Mouse (Mus musculus): Measurements from ENCODE around the gene Pth1r.
"Not testable (repeated sequence)": the region's sequence is repeated elsewhere in the genome, so short reads cannot be mapped to it uniquely, and the experiment has no call there.

Gene Pth1r

GRCm38 (mm10) chr9:110713389-110713788 is 33.6 kb downstream of the Pth1r start:
- DNase-seq (ENCODE audit: low spot score): no peak

- DNase-seq (ENCODE audit: low spot score): no peak
Observed at GRCm38 (mm10) chr9:110712545-110712944, 34.4 kb downstream of the Pth1r start.

DNA sequence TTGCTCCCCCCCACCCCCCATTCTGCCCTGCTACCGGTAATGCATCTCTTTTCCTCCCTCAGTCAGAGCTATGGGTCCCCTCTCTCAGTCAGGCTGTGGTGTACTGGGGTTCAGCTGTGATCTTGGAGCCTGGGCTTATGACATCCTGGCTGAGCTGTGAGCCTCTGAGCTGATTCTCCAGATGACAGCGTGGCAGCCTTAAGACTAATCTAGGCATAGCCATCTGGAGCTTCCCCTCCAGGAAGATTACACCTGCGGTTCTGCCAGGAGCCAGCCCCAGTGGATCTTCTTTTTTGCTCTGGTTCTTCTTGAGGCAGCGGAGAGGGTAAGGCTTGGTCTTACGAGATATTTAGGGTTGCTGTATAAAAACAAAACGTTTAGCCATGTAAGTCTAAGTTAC is 34.9 kb downstream of the Pth1r start:
- no peak for DNase-seq (ENCODE audit: low spot score)

- no peak for DNase-seq (ENCODE audit: low spot score)
Observed at GRCm38 (mm10) chr9:110711532-110711931, 35.4 kb downstream of the Pth1r start.

- DNase-seq (ENCODE audit: low spot score): peak; percentile 38
Observed at GRCm38 (mm10) chr9:110709640-110710258, 37.2 kb downstream of the Pth1r start.

GRCm38 (mm10) chr9:110706784-110707183 is 40.2 kb downstream of the Pth1r start:
- no peak for DNase-seq (ENCODE audit: low spot score)

DNA sequence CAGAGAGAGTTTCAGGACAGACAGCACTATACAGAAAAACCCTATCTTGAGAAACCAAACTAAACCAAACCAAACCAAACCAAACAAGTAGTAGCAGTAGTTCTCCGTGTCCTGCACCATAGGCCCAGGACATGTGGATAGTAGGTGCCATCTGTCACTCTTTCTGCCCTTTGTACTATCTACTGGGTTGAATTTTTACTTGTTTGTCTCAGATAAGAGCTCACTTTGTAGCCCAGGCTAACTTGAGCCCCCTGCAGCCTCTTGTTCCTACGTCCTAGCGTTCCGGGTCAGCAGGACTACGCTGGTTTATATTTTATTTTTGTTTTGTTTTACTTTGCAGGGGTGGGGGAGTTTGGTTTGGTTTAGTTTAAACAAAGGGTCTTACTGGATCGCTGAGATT is 43.0 kb downstream of the Pth1r start:
- DNase-seq (ENCODE audit: low spot score): no peak

DNA sequence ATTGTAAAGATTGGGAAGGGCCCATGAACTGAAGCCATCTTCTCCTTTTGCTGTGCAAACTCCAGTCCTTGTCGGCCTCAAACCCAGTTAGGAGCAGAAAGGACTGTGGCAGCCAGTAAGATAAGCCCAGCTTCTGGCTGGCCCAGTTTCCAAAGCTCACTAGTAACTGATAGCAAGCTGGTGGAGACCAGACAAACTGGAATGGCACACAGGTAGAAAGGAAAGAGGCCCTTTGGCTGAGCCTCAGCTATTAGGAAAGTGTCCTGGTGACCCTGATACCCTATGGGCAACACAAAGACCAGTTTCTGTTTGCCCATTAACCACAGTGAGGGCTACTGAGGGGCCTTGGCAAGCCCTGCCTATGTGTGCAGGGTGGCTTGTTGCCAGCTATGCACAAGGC is 44.1 kb downstream of the Pth1r start:
- DNase-seq (ENCODE audit: low spot score): no peak

DNA sequence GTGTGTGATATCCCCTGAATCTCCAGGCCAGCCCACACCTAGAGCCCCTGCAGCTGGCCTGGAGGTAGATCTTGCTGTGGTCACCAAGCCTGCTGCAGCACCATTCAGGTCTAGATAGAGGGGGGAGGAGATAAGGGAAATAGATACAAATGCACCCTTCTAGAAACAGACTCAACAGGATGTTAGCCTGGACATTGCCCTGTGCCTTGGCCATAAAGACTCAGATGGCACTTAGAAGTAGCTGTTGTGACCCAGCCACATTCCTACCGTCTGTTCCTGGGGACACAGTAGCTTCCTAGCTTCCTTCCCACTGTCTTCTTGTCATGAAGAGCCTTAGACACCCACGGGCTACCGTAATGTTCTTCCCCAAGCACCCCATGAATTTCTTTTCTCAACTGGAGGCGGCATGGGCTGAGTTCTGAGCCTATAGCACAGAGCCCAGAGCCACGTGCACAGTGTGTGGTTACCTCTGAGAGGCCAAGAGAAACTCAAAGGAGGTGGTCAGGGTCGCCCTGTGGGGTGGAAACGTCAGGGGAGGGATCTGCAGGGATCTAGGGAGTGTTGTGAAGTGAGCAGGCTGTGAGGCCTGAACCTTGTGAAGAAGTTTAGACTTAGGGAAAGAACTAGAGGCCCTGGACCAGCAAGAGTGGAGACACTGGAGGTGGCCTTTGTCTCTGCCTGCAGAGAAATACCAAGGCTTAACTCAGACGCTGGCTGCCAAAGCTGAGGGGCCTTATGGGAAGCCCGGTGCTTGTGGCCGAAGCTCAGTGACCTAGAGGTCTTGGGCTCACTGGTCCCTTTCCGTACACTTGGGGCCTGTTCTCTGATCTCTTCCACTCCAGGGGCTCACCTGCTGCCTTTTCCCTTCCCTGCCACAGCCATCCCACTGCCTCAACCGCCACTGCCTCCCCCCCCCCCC is 45.6 kb downstream of the Pth1r start:
- DNase-seq (ENCODE audit: low spot score): no peak

- DNase-seq (ENCODE audit: low spot score): no peak
Observed at GRCm38 (mm10) chr9:110699574-110699973, 47.4 kb downstream of the Pth1r start.

DNA sequence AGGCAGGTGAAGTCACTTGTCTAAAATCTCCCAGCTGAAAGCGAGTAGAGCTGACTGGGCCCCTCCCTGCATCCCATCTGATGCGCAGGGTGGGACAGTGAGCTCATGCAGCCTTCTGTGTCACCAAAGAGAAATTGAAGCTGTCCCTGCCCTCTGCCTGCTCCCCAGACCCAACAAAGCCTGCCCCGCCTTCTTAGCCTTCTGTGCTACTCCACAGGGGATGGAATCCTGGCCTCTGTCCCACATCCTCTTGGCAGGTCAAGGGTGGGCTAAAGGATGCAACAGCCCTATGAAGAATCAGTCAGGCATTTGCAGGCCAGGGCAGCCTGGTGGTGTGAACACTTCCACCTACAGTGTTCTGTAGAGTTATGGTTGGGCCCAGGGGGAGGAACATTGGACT is 49.5 kb downstream of the Pth1r start:
- no peak for DNase-seq (ENCODE audit: low spot score)

DNA sequence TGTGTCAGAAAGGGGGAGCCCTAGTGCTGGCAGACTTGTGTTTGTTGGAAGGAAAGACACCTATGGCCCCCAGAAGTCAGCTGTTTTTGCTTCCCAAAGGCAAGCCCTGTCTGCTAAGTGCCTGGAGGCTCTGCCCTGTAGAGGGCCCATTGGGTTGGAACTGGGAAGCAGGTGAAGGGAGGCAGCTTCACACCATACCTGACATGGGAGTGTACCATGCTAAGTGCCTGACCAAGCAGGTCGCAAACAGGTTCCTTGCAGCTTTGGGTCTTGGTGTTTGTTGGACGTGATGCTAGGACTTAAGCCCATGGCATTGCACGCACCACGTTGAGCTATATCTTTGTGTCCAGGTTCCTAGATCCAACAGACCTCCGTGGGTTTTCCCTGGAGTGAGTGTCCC is 50.5 kb downstream of the Pth1r start:
- no peak for DNase-seq (ENCODE audit: low spot score)

DNA sequence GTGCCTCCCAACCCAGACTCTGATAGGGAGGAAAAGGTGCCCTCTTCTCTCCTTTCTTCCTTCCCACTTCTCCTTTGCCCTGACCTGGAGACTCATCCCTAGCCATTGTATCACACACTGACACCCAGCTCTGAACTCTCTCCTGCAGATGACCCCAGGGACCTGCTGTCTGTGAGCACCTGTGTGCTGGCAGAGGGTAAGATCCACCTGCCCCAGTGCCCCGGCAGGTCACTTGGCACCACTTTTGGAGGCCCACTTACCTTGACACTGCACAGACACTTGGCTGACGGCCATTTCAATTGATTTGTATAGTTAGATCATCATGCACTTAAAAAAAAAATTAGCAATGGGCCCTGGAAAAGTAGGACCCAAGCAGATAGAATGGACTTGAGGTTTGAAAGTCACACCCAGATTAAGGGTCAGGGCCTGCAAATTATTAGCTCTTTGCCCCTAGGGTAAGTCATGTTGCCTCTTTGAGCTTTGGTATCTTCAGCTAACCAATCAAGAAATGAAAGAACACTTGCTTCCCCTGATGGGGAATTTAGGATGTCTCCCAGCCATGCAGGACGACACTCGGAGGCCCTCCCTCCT is 51.7 kb downstream of the Pth1r start:
- DNase-seq (ENCODE audit: low spot score): no peak

- no peak for DNase-seq (ENCODE audit: low spot score)
Observed at GRCm38 (mm10) chr9:110689261-110689779, 57.6 kb downstream of the Pth1r start.

DNA sequence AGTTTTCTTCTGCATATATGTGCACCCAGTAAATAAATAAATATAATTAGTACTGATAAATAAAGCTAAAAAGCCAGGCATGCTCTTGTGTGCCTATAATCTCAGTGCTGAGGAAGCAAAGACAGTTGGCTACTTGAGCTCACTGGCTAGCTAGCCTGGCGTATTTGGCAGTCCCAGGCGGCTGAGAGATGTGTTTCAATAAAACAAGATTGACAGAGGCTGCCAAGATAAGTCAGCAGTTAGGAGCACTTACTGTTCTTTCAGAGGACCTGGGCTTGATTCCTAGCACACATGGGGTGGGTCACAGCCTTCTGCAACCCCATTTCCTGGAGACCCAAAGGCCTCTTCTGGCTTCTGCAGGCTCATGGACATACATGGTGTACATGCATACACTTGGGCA is 59.1 kb downstream of the Pth1r start:
- DNase-seq (ENCODE audit: low spot score): no peak

DNA sequence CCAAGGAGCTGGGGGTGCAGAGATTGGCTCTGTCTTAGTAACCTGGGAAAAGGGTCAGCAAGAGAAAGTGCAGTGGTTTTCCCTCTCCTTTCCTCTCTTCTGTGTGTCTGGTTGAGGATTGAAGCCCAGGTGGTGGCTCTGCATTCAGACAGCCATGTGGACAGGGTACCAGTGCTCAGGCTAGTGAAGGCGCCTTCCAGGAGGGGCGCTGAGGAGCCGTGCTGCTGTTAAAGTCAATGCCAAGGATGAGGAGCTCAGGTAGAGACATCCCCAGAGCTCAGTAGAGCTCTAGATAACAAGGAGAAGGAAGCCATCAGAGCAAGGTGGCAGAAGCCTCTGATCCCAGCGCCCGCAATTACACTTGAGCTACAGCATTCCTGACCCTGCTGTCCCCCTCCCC is 59.9 kb downstream of the Pth1r start:
- DNase-seq (ENCODE audit: low spot score): no peak

GRCm38 (mm10) chr9:110686472-110686871 is 60.5 kb downstream of the Pth1r start:
- no peak for DNase-seq (ENCODE audit: low spot score)

GRCm38 (mm10) chr9:110685591-110685990 is 61.4 kb downstream of the Pth1r start:
- no peak for DNase-seq (ENCODE audit: low spot score)

DNA sequence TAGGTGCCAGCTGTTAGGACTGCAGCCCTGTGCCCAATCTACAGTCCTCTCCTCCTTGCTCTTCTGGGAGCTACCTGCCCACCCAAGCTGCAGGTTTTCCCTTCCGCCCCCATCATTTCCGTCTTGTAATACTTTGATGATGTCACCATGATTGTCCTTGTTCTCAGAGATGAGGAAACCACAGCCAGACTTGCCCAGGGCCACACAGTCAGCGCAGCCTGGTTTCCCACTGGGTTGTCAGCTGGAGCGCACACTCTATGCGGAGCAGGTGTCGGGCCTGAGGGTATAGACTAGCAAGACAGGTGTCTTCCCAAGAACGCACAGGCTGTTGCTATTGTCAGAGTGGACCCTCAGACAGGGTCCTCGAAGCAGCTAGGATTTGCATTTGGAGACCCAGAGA is 61.8 kb downstream of the Pth1r start:
- DNase-seq (ENCODE audit: low spot score): no peak

DNA sequence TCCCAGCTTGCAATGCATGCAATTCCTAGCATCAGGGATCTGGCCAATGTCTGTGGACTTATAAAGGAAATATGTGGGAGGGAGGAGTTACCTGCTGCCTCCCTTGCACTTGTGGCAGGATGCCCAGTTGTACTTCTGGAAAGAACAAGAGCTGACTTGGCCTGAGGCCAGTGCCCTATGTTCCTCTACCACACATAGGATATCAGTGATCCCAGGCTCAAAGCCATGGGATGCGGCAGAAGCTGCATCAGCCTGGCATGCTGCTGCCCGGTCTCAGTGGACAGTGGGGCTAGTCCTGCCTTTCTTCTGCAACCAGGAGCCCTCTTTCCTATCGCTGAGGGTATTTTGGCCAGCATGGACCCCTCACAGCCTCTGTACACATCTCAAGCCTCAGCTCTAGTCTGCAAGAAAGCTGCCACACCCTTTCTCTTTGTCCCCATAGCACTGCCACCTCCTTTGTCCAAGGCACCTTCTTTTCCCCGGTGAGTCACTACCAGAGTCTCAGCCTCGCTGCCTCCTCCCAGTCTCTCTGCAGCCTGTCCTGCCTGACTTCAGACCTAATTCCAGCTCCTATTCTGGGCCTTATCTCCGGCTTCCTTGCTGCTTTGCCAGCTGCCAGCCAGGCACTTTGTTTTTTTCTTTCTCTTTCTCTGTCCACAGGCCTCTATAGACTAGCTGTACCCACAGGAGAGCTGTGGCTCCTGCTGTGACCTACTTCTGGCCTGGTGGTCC is 62.7 kb downstream of the Pth1r start:
- peak; percentile 24 for DNase-seq (ENCODE audit: low spot score)

DNA sequence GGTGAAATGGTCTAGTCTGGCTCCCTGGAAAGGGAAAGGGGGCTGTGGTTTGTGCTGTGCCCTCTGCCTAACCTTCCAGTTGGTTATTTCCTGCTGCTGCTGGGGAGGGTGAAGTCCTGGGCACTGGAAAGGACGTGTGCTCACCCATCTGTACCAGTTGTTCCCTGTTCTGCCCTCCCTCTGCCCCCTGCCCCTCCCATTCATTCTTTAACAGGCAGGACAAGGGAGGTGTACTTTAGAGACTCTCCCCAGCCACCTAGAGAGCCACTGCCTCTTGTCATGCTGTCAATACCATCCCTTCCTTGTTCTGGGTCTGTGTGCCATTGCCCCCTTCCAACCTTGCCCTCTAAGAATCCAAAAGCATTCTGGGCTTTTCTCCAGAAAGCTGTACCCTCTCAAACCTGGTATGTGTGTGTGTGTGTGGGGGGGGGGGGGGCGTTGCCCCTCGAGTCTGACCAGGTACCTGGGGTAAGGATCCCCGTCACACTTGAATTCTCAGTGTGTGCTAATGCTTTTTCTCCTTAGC is 63.3 kb downstream of the Pth1r start:
- DNase-seq (ENCODE audit: low spot score): no peak

DNA sequence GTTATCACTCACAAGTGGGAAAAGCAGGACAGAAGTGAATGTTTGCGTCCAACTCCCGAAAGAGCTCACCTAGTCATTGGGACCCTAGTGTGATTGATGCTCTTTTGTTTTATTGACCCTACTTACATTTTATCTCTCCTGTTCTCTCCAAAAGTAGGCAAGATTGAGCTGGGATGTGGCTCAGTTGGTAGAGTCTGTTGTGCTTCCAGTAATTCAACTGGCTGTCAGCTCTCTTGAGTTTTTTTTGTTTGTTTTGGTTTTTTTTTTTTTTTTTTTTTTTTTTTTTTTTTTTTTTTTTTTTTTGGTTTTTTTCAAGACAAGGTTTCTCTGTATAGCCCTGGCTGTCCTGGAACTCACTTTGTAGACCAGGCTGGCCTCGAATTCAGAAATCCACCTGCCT is 64.2 kb downstream of the Pth1r start:
- DNase-seq (ENCODE audit: low spot score): not testable (repeated sequence)
